Mouse (Mus musculus) embryonic facial prominence, embryonic 11.5 days (tissue): ENCODE measurements at regions not wholly inside any gene's neighbourhood (a gene's known extent, or its start where the extent isn't known, plus 50 kb on each side); places are given as distances from the start of the nearest gene placed in this dataset.

Experiments used
- ATAC-seq: fragments of 200-750 bp; cut with Nextera tagmentation; replicated peaks from 2 replicates; pipeline ENCODE4 v1.8.0; 2017; ENCODE audit warnings: low read depth; ENCODE audit not compliant: insufficient number of reproducible peaks, low FRiP score, low TSS enrichment
- DNase-seq: peaks from one replicate; pipeline ENCODE4 v3.0.0-alpha.2; 2015; ENCODE audit warnings: low spot score
- H3K27ac ChIP-seq: fragments of 300-500 bp; sonication (generic); replicated peaks from 2 replicates; pipeline ENCODE4 v1.5.1; 2014; ENCODE audit warnings: mild to moderate bottlenecking, low read depth, low read length, control low read depth
- H3K27me3 ChIP-seq: fragments of 300-500 bp; sonication (generic); 2 replicates; pipeline ENCODE4 v1.6.1; 2014; ENCODE audit warnings: mild to moderate bottlenecking, low read length, moderate library complexity, mixed read lengths; ENCODE audit not compliant: control insufficient read depth, insufficient read depth
- H3K36me3 ChIP-seq: fragments of 300-500 bp; sonication (generic); replicated peaks from 2 replicates; pipeline ENCODE4 v1.6.1; 2014; ENCODE audit warnings: low read depth, mild to moderate bottlenecking, low read length, moderate library complexity, mixed read lengths; ENCODE audit not compliant: control insufficient read depth, insufficient read depth
- H3K4me1 ChIP-seq: fragments of 300-500 bp; sonication (generic); 2 replicates; pipeline ENCODE4 v1.6.1; 2014; ENCODE audit warnings: low read length, mixed read lengths; ENCODE audit not compliant: control insufficient read depth, insufficient read depth
- H3K4me2 ChIP-seq: fragments of 300-500 bp; sonication (generic); 2 replicates; pipeline ENCODE4 v1.6.1; 2014; ENCODE audit warnings: low read depth, mild to moderate bottlenecking, control low read depth, low read length, moderate library complexity
- H3K4me3 ChIP-seq: fragments of 300-500 bp; sonication (generic); 2 replicates; pipeline ENCODE4 v1.5.1; 2014; ENCODE audit warnings: low read depth, low read length, control low read depth
- H3K9ac ChIP-seq: fragments of 300-500 bp; sonication (generic); replicated peaks from 2 replicates; pipeline ENCODE4 v1.6.1; 2014; ENCODE audit warnings: mild to moderate bottlenecking, control low read depth, low read length
- H3K9me3 ChIP-seq: fragments of 300-500 bp; sonication (generic); replicated peaks from 2 replicates; pipeline ENCODE4 v1.6.1; 2016; ENCODE audit warnings: mild to moderate bottlenecking, low read length, inconsistent platforms, mixed read lengths; ENCODE audit not compliant: control insufficient read depth
- WGBS: fragments of 180-500 bp; shearing (Covaris S2); extraction: QIAGEN DNeasy Blood & Tissue Kit; methylation state at CpG from one replicate; pipeline ENCODE4 v1.1.7; 2014; 5-methylcytosine and 5-hydroxymethylcytosine counted together

DNA sequence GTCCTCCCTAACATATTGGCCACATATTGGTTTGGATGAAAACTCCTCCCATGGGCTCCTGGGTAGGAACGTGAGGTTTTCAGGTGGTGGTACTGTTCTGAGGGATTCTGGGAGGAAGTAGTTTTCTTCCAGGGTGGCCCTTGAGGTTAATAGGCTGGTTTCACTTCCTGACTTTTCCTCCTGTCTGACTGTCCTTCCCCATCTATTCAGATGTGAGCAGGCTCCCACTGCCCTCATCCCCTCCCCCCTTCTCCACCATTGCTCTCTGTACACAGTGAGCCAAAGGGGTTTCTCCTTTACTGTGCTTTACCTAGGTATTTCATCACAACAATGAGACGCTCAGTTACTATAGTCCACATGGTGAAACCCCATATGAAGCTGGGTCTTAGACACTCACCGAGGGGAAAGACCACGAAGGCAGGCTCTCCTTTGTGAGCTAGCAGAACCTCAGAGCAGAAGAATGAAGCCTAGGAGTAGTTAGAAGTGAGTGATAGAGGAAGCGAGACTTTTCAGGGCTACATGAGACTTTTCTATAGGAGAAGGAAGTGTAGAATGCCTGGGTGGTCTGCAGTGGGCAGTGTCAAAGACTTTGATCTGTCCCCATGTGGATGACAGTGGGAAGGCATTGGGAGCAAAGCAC, 135.3 kb downstream of the Cd83 start:
- ATAC-seq: no peak
- no peak for DNase-seq
- H3K27ac ChIP-seq: no peak overlapping the region
- whole genome bisulfite sequencing: 82% methylated on average over 5 of the region's 5 CpGs
- no peaks in the 10 kb centered on the region for H3K27me3 ChIP-seq
- no peaks in the 10 kb centered on the region for H3K36me3 ChIP-seq
- no peak overlapping the region for H3K4me3 ChIP-seq
- no peaks in the 10 kb centered on the region for H3K4me1 ChIP-seq
- H3K9me3 ChIP-seq: no peaks in the 10 kb centered on the region
- H3K9ac ChIP-seq: no peak overlapping the region
- no peak overlapping the region for H3K4me2 ChIP-seq

DNA sequence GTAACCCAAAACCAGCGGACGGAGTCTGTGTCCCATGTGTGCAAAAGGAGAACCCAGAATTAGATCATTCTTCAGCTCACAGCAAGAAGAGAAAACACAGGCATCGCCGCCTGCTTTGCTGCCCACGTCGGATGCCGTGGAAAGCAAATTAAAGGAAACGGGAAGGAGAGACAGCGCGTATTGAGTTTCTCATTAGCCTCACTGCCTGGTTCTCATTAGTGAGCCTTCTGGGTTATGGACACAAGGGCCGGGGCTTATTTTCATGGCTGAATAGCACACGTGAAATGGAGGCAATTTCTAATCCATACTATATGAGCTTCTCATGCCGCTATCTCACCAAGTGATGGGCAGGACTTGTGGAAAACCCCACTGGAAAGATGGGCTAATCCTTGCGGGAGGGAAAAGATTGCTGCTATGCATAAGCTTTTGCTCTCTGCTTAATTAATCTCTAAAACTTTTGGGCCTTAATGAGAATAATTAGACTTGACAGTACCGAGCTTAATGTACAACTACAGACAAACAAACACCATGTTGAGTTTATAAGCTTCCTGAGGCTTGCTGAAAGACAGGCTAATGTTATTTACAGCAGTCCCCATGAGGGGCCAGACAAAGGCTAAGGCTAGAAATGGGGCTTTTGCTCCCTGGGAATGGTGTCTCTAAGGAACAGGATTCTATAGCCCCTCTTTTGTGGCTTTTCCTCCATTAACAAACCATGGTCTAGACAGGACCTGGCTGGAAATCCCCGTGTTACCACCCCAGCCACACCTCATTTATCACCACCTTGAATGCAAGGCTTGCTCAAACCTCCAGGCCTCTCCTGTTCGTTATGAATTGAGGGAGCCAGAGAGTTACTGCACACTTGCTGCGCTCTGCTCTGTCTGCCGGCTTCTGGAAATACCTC, 145.8 kb downstream of the Cd83 start:
- H3K4me2 ChIP-seq: no peak overlapping the region
- no peaks in the 10 kb centered on the region for H3K36me3 ChIP-seq
- peaks cover 7% of the 10 kb centered on the region; the same call in 1 of the 2 replicates for H3K4me1 ChIP-seq
- H3K9ac ChIP-seq: no peak overlapping the region
- no peaks in the 10 kb centered on the region for H3K9me3 ChIP-seq
- no peak overlapping the region for H3K4me3 ChIP-seq
- H3K27me3 ChIP-seq: no peaks in the 10 kb centered on the region
- peak; percentile 89 for DNase-seq
- peak overlapping the region; percentile 73 for H3K27ac ChIP-seq
- WGBS: 38% methylated on average over 19 of the region's 19 CpGs
- no peak; the same call in 1 of the 2 replicates for ATAC-seq

GRCm38 (mm10) chr13:43932946-43933345, 148.4 kb downstream of the Cd83 start:
- 60% methylated on average over 7 of the region's 7 CpGs for WGBS
- no peak for ATAC-seq
- Histone ChIP-seq H3K27ac (no peak overlapping the region), H3K9ac (no peak overlapping the region), H3K4me3 (no peak overlapping the region), H3K4me1 (peaks cover 7% of the 10 kb centered on the region; the same call in 1 of the 2 replicates), H3K9me3 (no peaks in the 10 kb centered on the region), H3K4me2 (no peak overlapping the region), H3K27me3 (no peaks in the 10 kb centered on the region), H3K36me3 (no peaks in the 10 kb centered on the region)
- no peak for DNase-seq

- Histone ChIP-seq H3K4me3 (no peak overlapping the region), H3K9ac (no peak overlapping the region), H3K4me2 (no peak overlapping the region), H3K27me3 (no peaks in the 10 kb centered on the region), H3K27ac (no peak overlapping the region), H3K9me3 (no peaks in the 10 kb centered on the region; the same call in 1 of the 2 replicates), H3K4me1 (peaks cover 7% of the 10 kb centered on the region; the same call in 1 of the 2 replicates), H3K36me3 (no peaks in the 10 kb centered on the region)
- ATAC-seq (no peak), DNase-seq (no peak)
- 90% methylated on average over 6 of the region's 6 CpGs for WGBS
Measured at GRCm38 (mm10) chr13:43935284-43935683, 150.7 kb downstream of the Cd83 start.

DNA sequence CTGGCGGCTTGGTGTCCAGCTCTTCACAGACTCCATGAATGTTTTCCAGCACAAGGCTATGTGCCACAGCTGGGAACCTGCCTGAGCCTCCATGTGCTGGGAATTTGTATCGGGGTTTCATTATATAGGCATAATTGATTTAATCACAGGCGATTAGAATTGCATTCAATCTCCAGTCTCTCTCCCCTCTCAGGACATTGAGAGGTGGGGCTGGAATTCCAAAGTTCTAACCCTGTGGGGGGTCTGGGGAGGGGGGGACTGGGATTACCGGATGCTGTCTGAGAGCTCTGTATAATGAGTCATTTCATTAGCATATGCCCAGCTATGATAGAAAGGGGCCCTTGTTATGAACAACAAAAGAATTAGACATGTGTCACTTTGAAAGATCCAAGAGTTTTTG, 151.9 kb downstream of the Cd83 start:
- Histone ChIP-seq H3K9me3 (no peaks in the 10 kb centered on the region; the same call in 1 of the 2 replicates), H3K4me3 (no peak overlapping the region), H3K4me2 (no peak overlapping the region), H3K9ac (no peak overlapping the region), H3K27ac (no peak overlapping the region), H3K27me3 (no peaks in the 10 kb centered on the region), H3K4me1 (0 out of 2 replicates have a peak, but pooled peaks cover 4% of the 10 kb centered on the region), H3K36me3 (no peaks in the 10 kb centered on the region)
- 36% methylated on average over 4 of the region's 4 CpGs for WGBS
- no peak for ATAC-seq
- peak; percentile 29 for DNase-seq

- ATAC-seq: no peak
- H3K36me3 ChIP-seq: no peaks in the 10 kb centered on the region
- no peak for DNase-seq
- H3K4me1 ChIP-seq: no peaks in the 10 kb centered on the region
- H3K27me3 ChIP-seq: no peaks in the 10 kb centered on the region
- H3K9ac ChIP-seq: no peak overlapping the region
- no peak overlapping the region for H3K27ac ChIP-seq
- H3K9me3 ChIP-seq: no peaks in the 10 kb centered on the region; the same call in 1 of the 2 replicates
- H3K4me2 ChIP-seq: no peak overlapping the region
- no peak overlapping the region for H3K4me3 ChIP-seq
- WGBS: 80% methylated on average over 7 of the region's 7 CpGs
Measured at GRCm38 (mm10) chr13:43938611-43939010, 154.0 kb downstream of the Cd83 start.

DNA sequence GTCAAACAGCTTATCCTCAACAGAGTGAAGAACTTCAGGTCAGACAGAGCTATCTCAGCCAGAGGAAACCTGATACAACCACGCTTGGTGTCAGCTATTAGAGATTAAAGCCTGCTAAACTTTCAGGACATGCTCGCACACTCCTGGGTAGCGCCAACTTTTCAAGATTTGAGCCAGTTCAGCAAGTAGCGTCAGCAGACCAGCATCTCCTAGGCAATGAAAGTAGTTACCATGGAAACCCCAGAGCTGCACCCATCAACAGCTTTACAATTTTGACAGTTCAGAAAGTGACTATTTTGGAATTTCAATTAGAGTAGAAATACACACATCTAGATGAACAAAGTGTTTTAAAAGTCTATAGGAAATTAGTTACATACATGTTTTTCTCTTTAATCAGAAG, 154.8 kb downstream of the Cd83 start:
- Histone ChIP-seq H3K4me3 (no peak overlapping the region), H3K36me3 (no peaks in the 10 kb centered on the region), H3K4me1 (no peaks in the 10 kb centered on the region), H3K9ac (no peak overlapping the region), H3K27ac (no peak overlapping the region), H3K4me2 (no peak overlapping the region), H3K27me3 (no peaks in the 10 kb centered on the region), H3K9me3 (no peaks in the 10 kb centered on the region; the same call in 1 of the 2 replicates)
- DNase-seq (no peak), ATAC-seq (no peak)
- WGBS: 52% methylated on average over 4 of the region's 4 CpGs

GRCm38 (mm10) chr13:43941731-43942130, 157.2 kb downstream of the Cd83 start:
- H3K27me3 ChIP-seq: no peaks in the 10 kb centered on the region
- H3K36me3 ChIP-seq: no peaks in the 10 kb centered on the region

More at GRCm38 (mm10) chr13:43941731-43942130, 157.2 kb downstream of the Cd83 start:
- no peak overlapping the region for H3K9ac ChIP-seq
- H3K27ac ChIP-seq: no peak overlapping the region
- DNase-seq (no peak), ATAC-seq (no peak)
- no peaks in the 10 kb centered on the region for H3K4me1 ChIP-seq
- H3K9me3 ChIP-seq: no peaks in the 10 kb centered on the region; the same call in 1 of the 2 replicates
- H3K4me3 ChIP-seq: no peak overlapping the region
- H3K4me2 ChIP-seq: no peak overlapping the region
- WGBS: 68% methylated on average over 8 of the region's 8 CpGs
